Mouse (Mus musculus): ENCODE measurements at regions not wholly inside any gene's neighbourhood (a gene's known extent, or its start where the extent isn't known, plus 50 kb on each side); places are given as distances from the start of the nearest gene placed in this dataset.

GRCm38 (mm10) chr12:32434506-32435002 is 56.0 kb downstream of the Ccdc71l start:
- DNase-seq (ENCODE audit: low spot score) = no peak

GRCm38 (mm10) chr12:32435126-32435525 is 56.6 kb downstream of the Ccdc71l start:
- no peak for DNase-seq (ENCODE audit: low spot score)

GRCm38 (mm10) chr12:32438209-32438608 is 59.7 kb downstream of the Ccdc71l start:
- DNase-seq (ENCODE audit: low spot score) = no peak

- DNase-seq (ENCODE audit: low spot score) = no peak
Measured at GRCm38 (mm10) chr12:32444770-32445169, 66.3 kb downstream of the Ccdc71l start.

- DNase-seq (ENCODE audit: low spot score) = no peak
Measured at GRCm38 (mm10) chr12:32445874-32446273, 67.4 kb downstream of the Ccdc71l start.

GRCm38 (mm10) chr12:32449373-32449772 is 70.9 kb downstream of the Ccdc71l start:
- no peak for DNase-seq (ENCODE audit: low spot score)

- no peak for DNase-seq (ENCODE audit: low spot score)
Measured at GRCm38 (mm10) chr12:32451226-32451625, 72.7 kb downstream of the Ccdc71l start.

- no peak for DNase-seq (ENCODE audit: low spot score)
Measured at GRCm38 (mm10) chr12:32454794-32455193, 76.3 kb downstream of the Ccdc71l start.

GRCm38 (mm10) chr12:32455231-32455630 is 76.7 kb downstream of the Ccdc71l start:
- DNase-seq (ENCODE audit: low spot score) = peak; percentile 89

- no peak for DNase-seq (ENCODE audit: low spot score)
Measured at GRCm38 (mm10) chr12:32455913-32456312, 77.4 kb downstream of the Ccdc71l start.

GRCm38 (mm10) chr12:32456796-32457195 is 78.3 kb downstream of the Ccdc71l start:
- DNase-seq (ENCODE audit: low spot score) = no peak

GRCm38 (mm10) chr12:32458386-32458785 is 79.9 kb downstream of the Ccdc71l start:
- no peak for DNase-seq (ENCODE audit: low spot score)

GRCm38 (mm10) chr12:32460330-32460998 is 82.0 kb downstream of the Ccdc71l start:
- DNase-seq (ENCODE audit: low spot score) = no peak

GRCm38 (mm10) chr12:32465371-32465770 is 86.9 kb downstream of the Ccdc71l start:
- DNase-seq (ENCODE audit: low spot score) = no peak

GRCm38 (mm10) chr12:32469863-32470262 is 91.4 kb downstream of the Ccdc71l start:
- no peak for DNase-seq (ENCODE audit: low spot score)

- DNase-seq (ENCODE audit: low spot score) = no peak
Measured at GRCm38 (mm10) chr12:32479451-32479850, 100.9 kb downstream of the Ccdc71l start.

- no peak for DNase-seq (ENCODE audit: low spot score)
Measured at GRCm38 (mm10) chr12:32480268-32480667, 101.8 kb downstream of the Ccdc71l start.

- DNase-seq (ENCODE audit: low spot score) = no peak
Measured at GRCm38 (mm10) chr12:32481051-32481450, 102.5 kb downstream of the Ccdc71l start.

GRCm38 (mm10) chr12:32482343-32482742 is 103.8 kb downstream of the Ccdc71l start:
- DNase-seq (ENCODE audit: low spot score) = no peak

GRCm38 (mm10) chr12:32482777-32483176 is 104.3 kb downstream of the Ccdc71l start:
- no peak for DNase-seq (ENCODE audit: low spot score)

- no peak for DNase-seq (ENCODE audit: low spot score)
Measured at GRCm38 (mm10) chr12:32486246-32486645, 107.7 kb downstream of the Ccdc71l start.

GRCm38 (mm10) chr12:32486729-32487128 is 108.2 kb downstream of the Ccdc71l start:
- no peak for DNase-seq (ENCODE audit: low spot score)

GRCm38 (mm10) chr12:32487883-32488577 is 109.5 kb downstream of the Ccdc71l start:
- no peak for DNase-seq (ENCODE audit: low spot score)

GRCm38 (mm10) chr12:32488578-32488892 is 110.0 kb downstream of the Ccdc71l start:
- DNase-seq (ENCODE audit: low spot score) = no peak

All from embryo, embryonic 10.5 days (tissue).